Mouse (Mus musculus) brain, embryonic 14.5 days (tissue): ENCODE results near the gene Xlr5a. TPM values are rescaled to one million over a fixed set of nuclear protein-coding genes. Genes with fewer than 3 reads are reported as not detected.
"Not testable (repeated sequence)": the region's sequence is repeated elsewhere in the genome, so short reads cannot be mapped to it uniquely, and the experiment has no call there.

Source experiments
- DNase-seq: peaks from one replicate; pipeline ENCODE4 v3.0.0-alpha.2; 2011; ENCODE audit warnings: low read depth
- CTCF ChIP-seq: fragments of 200-500 bp; IDR thresholded peaks from 2 replicates; pipeline ENCODE4 v1.5.1; 2012; ENCODE audit warnings: inconsistent platforms, mild to moderate bottlenecking, moderate library complexity, borderline replicate concordance; ENCODE audit not compliant: insufficient read depth, insufficient read length; ENCODE audit errors: extremely low read depth
- POLR2A ChIP-seq: fragments of 200-500 bp; IDR thresholded peaks from 2 replicates; pipeline ENCODE4 v1.6.1; 2012; ENCODE audit warnings: mild to moderate bottlenecking, inconsistent platforms, borderline replicate concordance; ENCODE audit not compliant: poor library complexity, insufficient read depth, insufficient read length, severe bottlenecking; ENCODE audit errors: extremely low read depth
- polyA plus RNA-seq: library from polyadenylated mRNA; depleted of rRNA; stranded (reverse); fragments of >200 nt; gene quantifications from 2 replicates; pipeline ENCODE4 v1.2.3, GENCODE M21; 2012; rRNA removed

The Xlr5a gene
- polyA plus RNA-seq, result not detected in 2 replicates

DNA sequence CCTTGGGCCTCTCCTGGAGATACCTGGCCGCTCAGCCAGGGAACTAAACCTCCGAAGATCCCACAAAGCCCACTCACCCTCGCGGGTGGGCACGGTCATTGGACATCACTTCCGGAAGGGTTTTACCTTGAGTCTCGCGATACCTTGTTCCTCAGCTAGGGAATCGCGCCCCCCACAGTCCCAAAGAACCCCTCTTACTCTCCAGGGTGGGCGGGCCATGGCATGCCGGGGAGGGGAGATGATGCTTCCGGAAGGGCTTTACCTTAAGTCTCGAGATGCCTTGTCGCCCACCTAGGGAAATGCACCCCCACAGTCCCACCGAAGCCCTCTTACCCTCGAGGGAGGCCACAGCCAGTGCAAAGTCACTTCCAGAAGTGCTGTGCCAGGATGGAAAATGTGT, at the start of gene Xlr5a, which contains the start of gene Xlr5c:
Gene Xlr5a (minus strand): TSS at position 101 of the 400 bp plus-strand sequence.
Gene Xlr5c (minus strand): TSS at position 101 of the 400 bp plus-strand sequence.
- DNase-seq, result not testable (repeated sequence)

- peak; percentile 89 for DNase-seq
- TF ChIP-seq CTCF, result no peak
- TF ChIP-seq POLR2A, result peak; percentile 67
These were observed 49.7 kb upstream of the Xlr5a start, which contains the start of gene Zfp275 for GRCm38 (mm10) chrX:73342483-73342895. Gene Zfp275, plus strand, starts transcription at chrX:73342621.

- TF ChIP-seq POLR2A (no peak), CTCF (no peak)
These were observed 49.3 kb upstream of the Xlr5a start for GRCm38 (mm10) chrX:73342068-73342467.

DNA sequence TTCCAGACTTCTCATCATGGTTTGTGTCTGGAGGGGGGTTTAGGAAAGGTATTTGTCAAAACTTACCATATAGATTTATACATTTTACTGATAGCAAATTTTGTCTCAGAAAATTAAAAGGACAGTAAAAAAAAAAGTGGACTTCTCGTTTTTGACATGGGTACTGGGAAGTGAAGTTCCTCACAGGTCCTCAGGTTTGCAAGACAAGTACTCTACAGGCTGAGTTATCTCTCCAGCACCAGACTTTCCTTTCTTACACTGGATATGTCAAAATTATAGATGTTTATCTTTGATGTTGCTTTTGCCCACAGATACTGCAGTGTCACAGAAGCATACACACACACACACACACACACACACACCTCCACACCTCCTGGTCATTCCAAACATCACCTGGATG, 48.7 kb upstream of the Xlr5a start:
- DNase-seq, result no peak
- TF ChIP-seq CTCF (no peak), POLR2A (no peak)

More at GRCm38 (mm10) chrX:73342068-73342467, 49.3 kb upstream of the Xlr5a start:
- no peak for DNase-seq

DNA sequence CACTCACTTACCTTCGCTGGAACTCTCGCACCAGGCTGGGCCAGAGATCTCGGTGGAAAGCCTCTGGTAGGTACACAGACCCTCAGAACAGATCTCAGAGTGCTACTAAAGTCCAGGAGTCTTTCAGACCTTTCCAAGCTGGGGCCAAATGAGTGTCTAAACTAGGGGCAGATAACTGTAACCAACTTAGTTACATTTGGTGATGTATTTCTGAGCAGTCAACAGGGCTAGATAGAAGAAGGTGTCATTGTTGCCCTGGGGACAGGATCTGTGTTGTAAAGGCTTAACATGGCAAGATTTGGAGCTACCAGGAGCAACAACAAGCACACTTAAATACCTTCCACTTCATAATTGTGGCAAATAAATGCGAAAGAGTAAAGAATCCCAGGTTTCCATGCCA, 44.0 kb upstream of the Xlr5a start, which contains the start of gene Gm45015:
Gene Gm45015 (minus strand): TSS at position 101 of the 400 bp plus-strand sequence.
- no peak for TF ChIP-seq CTCF
- no peak for TF ChIP-seq POLR2A
- no peak for DNase-seq

GRCm38 (mm10) chrX:73333548-73333947, 40.8 kb upstream of the Xlr5a start:
- TF ChIP-seq POLR2A, result no peak
- no peak for TF ChIP-seq CTCF
- DNase-seq, result peak; percentile 13

DNA sequence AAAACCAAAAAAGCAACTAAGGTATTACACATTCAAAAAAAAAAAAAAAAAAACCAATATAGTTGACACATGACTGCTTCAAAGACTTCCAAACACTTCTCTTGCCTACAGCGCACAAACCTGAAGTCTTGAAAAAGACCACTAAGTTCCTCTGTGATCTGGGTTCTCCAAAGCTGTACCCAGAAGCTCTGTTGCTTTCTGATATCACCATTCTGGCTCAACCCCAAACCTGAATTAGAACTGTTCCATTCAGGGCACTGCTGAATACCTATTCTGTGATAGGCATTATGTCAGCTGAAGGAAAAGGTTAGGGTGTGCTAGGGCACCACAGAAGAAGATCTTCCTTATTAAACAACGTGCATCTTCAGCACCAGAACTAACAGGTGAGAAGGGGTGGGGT, 34.4 kb upstream of the Xlr5a start:
- no peak for TF ChIP-seq POLR2A
- TF ChIP-seq CTCF, result no peak
- no peak for DNase-seq

DNA sequence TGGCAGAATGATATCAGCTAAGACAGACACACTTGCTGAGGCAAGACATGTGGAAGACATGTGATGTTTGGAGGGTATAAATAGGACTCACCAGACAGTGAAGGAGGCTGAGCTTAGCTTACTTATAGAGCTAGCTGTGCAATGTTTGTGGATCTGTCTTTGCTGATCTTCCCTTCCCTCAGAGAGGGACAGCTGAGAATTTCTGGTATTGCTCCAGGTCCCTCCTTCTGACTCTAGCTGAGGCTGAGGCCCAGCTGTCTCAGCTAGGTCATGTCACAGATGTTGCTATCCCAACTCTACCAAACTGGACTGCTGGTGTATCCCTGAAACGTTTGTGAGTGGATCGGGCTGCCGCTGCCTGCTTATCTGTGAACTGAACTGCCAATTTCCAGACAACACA, 28.3 kb upstream of the Xlr5a start:
- no peak for TF ChIP-seq CTCF
- TF ChIP-seq POLR2A, result no peak
- no peak for DNase-seq

- DNase-seq, result peak; percentile 51
- TF ChIP-seq POLR2A, result no peak
- 0 out of 2 replicates have a peak, but pooled peaks have one; percentile 5 for TF ChIP-seq CTCF
These were observed 19.7 kb upstream of the Xlr5a start for GRCm38 (mm10) chrX:73312522-73312921.

DNA sequence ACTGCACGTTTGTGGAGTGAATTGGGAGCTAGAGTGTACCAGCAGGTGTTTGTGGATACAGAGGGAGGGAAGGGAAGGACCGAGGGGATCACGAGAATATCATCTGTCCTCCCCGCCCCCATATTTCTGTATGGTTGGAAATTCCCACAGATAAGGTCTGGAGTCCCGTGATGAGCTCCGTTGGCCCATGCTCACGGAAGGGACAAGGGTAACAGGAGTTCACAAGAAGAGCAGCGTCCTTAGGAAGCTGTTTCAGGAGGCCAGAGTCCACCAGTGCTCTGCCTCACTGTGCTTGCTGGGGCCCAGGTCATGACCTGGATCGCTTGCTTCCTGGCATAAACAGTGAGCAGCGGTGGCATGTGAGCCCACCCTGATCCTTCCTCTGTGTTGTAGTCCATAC, 3.0 kb upstream of the Xlr5a start:
- DNase-seq, result not testable (repeated sequence)

DNA sequence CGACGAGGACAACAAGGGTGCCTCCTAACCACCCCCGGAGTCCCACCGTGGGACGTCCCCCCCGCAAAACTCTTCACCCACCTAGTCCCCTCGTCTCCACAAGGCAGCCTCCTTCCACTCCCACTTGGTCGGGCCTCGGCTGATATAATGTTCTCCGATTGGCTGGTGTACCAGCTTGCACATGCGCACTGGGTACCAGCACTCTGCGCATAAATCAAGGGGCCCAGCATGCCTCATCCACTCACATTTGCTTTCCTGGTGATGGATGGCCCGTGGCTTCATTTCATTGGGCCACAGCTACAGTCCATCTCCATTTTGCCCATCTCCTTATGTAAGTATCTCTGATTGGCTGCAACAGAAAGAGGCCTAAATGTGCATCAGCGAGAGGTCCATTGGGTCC, 27.5 kb downstream of the Xlr5a start, which contains the start of gene Xlr3c:
Gene Xlr3c (minus strand): TSS at position 121 of the 400 bp plus-strand sequence.
- not testable (repeated sequence) for DNase-seq

DNA sequence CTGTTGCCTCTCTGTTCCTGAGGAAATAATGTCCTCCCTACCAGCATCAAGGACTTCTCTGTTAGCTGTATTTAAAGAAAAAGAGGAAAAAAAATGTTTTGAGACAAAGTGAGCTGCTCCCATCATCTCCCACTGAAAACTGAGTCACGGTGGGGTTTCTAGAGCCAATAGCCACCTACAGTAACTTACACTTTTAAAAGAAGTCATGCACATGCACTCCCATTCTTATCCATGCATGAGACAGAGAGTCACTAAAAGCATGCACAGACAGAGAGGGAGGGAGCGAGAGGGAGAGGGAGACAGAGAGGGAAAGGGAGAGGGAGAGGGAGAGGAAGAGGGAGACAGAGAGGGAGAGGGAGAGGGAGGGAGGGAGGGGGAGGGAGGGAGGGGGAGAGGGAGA, 30.3 kb downstream of the Xlr5a start:
- not testable (repeated sequence) for DNase-seq

DNA sequence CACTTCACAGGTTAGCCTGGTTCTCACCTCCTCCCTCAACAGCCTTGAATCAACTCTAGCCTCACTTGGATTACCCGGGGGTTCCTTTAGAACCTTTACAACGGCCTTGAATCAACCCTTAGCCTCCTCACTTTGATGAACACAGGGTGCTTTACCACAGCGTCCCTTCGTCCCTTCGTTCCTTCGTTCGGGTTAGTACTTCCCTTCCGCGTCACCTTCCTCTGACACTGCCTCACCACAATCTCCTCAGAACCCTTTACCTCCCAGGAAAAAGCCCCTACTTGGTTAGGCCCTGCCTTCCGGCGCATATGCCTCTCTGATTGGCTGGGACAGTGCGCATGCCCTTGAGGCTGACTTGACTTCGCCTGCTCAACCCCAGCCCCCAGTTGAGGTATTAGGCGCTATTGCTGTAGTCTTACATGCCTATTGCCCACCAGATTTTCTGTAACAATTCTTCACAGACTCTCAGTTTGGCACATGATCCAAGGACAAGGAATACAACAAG, 49.9 kb downstream of the Xlr5a start, which contains the start of gene Xlr4c:
Gene Xlr4c (minus strand): TSS at position 310 of the 505 bp plus-strand sequence.
- DNase-seq, result not testable (repeated sequence)

- TF ChIP-seq POLR2A, result no peak
- no peak for TF ChIP-seq CTCF
These were observed 63.5 kb downstream of the Xlr5a start for GRCm38 (mm10) chrX:73229288-73229687.

More at GRCm38 (mm10) chrX:73229288-73229687, 63.5 kb downstream of the Xlr5a start:
- DNase-seq, result no peak
